Mouse (Mus musculus): ENCODE measurements around the gene Timm44. TPM values are rescaled to one million over a fixed set of nuclear protein-coding genes. Genes with fewer than 3 reads are reported as not detected.
A peak's percentile ranks its signal among the peaks of the same experiment; 100 is the strongest.

Timm44 gene
- polyA plus RNA-seq, 1 experiment from 2014 or later = 67.0 TPM

DNA sequence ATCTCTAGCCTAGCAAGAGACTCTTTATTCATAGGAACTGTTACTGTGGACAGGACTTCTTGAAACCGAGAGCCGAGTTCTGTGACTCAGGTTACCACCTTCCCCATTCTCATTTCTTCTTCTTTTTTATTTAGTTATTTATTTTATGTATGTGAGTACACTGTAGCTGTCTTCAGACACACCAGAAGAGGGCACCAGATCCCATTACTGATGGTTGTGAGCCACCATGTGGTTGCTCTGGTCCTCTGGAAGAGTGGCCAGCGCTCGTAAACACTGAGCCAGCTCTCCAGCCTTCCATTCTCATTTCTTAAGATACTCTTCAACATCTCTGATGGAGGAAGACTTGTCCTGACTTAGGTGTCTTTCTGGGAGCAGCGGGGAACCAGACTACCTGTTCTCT lies 17.0 kb upstream of the Timm44 start:
- Histone ChIP-seq H3K9me3 (ENCODE audit: control insufficient read depth, low read length) (no peaks in the 10 kb centered on the region), H3K36me3 (ENCODE audit: control insufficient read depth, insufficient read depth, low read length) (peaks cover 11% of the 10 kb centered on the region; the same call in 1 of the 2 replicates), H3K4me3 (ENCODE audit: low read depth, low read length) (no peak overlapping the region), H3K4me1 (replicated peaks; ENCODE audit: control insufficient read depth, insufficient read depth, low read length) (no peaks in the 10 kb centered on the region), H3K27ac (ENCODE audit: low read depth, low read length) (no peak overlapping the region), H3K27me3 (ENCODE audit: control insufficient read depth, insufficient read depth, low read length) (no peaks in the 10 kb centered on the region), H3K9ac (ENCODE audit: low read length) (no peak overlapping the region), H3K4me2 (ENCODE audit: low read depth, low read length, severe bottlenecking) (no peak overlapping the region)
- ATAC-seq (replicated peaks; ENCODE audit: low FRiP score) (no peak), DNase-seq (ENCODE audit: low spot score) (no peak)
- WGBS = 92% methylated on average over 5 of the region's 5 CpGs

DNA sequence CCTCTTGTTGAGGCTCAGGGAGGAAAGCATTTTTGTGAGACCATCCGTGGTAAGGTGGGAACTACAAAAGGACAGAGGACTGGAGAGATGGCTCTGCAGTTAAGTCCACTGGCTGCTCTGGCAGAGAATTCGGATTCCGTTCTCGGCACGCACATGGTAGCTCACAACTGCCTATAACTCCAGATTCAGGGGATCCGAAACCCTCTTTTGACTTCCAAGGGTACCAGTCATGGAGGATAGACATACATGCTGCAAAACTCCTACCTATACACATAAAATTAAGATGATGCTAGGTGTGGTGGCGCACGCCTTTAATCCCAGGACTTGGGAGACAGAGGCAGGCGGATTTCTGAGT lies 375 bp upstream of the Timm44 start:
- Histone ChIP-seq H3K4me2 (ENCODE audit: low read depth, low read length, severe bottlenecking) (peak overlapping the region; percentile 60), H3K4me1 (replicated peaks; ENCODE audit: control insufficient read depth, insufficient read depth, low read length) (0 out of 2 replicates have a peak, but pooled peaks cover 2% of the 10 kb centered on the region), H3K4me3 (ENCODE audit: low read depth, low read length) (peak overlapping the region; percentile 78), H3K27ac (ENCODE audit: low read depth, low read length) (no peak overlapping the region), H3K27me3 (ENCODE audit: control insufficient read depth, insufficient read depth, low read length) (no peaks in the 10 kb centered on the region), H3K36me3 (ENCODE audit: control insufficient read depth, insufficient read depth, low read length) (no peaks in the 10 kb centered on the region; the same call in 1 of the 2 replicates), H3K9me3 (ENCODE audit: control insufficient read depth, low read length) (no peaks in the 10 kb centered on the region), H3K9ac (ENCODE audit: low read length) (peak overlapping the region; percentile 83)
- DNase-seq (ENCODE audit: low spot score) (no peak), ATAC-seq (replicated peaks; ENCODE audit: low FRiP score) (no peak)
- WGBS = 33% methylated on average over 9 of the region's 9 CpGs

GRCm38 (mm10) chr8:4269609-4270008 lies 6.1 kb downstream of the Timm44 start:
- 96% methylated on average over 6 of the region's 6 CpGs for WGBS
- no peak overlapping the region for H3K4me2 ChIP-seq (ENCODE audit: low read depth, low read length, severe bottlenecking)
- H3K27me3 ChIP-seq (ENCODE audit: control insufficient read depth, insufficient read depth, low read length) = no peaks in the 10 kb centered on the region
- H3K9me3 ChIP-seq (ENCODE audit: control insufficient read depth, low read length) = no peaks in the 10 kb centered on the region
- H3K4me3 ChIP-seq (ENCODE audit: low read depth, low read length) = no peak overlapping the region
- H3K36me3 ChIP-seq (ENCODE audit: control insufficient read depth, insufficient read depth, low read length) = peaks cover 13% of the 10 kb centered on the region
- no peaks in the 10 kb centered on the region for H3K4me1 ChIP-seq (replicated peaks; ENCODE audit: control insufficient read depth, insufficient read depth, low read length)
- no peak overlapping the region for H3K27ac ChIP-seq (ENCODE audit: low read depth, low read length)
- no peak for ATAC-seq (replicated peaks; ENCODE audit: low FRiP score)
- no peak overlapping the region for H3K9ac ChIP-seq (ENCODE audit: low read length)
- DNase-seq (ENCODE audit: low spot score) = no peak

DNA sequence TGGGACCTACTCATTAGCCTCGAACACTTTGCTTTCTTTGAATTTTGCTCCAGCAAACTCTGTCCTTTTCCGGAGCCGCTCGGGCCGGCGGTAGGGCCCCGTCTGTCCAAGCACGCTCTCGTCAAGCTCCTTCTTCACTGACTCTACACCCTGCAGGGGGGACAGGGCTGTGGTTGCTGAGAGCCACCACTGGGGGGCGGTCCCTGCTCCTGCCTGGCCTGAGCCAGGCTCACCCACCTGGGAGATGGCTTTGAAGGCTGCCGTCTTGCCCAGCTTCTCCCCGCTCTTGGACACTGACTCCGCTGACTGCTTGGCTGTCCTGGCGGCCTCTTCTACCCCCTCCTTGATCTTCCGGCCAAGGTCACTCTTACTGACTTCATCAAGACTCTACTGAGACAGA lies 8.1 kb downstream of the Timm44 start:
- Histone ChIP-seq H3K4me2 (ENCODE audit: low read depth, low read length, severe bottlenecking) (no peak overlapping the region), H3K4me3 (ENCODE audit: low read depth, low read length) (no peak overlapping the region), H3K9ac (ENCODE audit: low read length) (no peak overlapping the region), H3K9me3 (ENCODE audit: control insufficient read depth, low read length) (no peaks in the 10 kb centered on the region), H3K4me1 (replicated peaks; ENCODE audit: control insufficient read depth, insufficient read depth, low read length) (no peaks in the 10 kb centered on the region), H3K27ac (ENCODE audit: low read depth, low read length) (no peak overlapping the region), H3K27me3 (ENCODE audit: control insufficient read depth, insufficient read depth, low read length) (no peaks in the 10 kb centered on the region), H3K36me3 (ENCODE audit: control insufficient read depth, insufficient read depth, low read length) (peaks cover 13% of the 10 kb centered on the region)
- ATAC-seq (replicated peaks; ENCODE audit: low FRiP score) (peak; percentile 71; the same call in 1 of the 2 replicates), DNase-seq (ENCODE audit: low spot score) (no peak)
- WGBS = 75% methylated on average over 15 of the region's 15 CpGs

GRCm38 (mm10) chr8:4265160-4265914 lies 10.4 kb downstream of the Timm44 start:
- ATAC-seq (replicated peaks; ENCODE audit: low FRiP score) (no peak), DNase-seq (ENCODE audit: low spot score) (no peak)
- Histone ChIP-seq H3K9ac (ENCODE audit: low read length) (no peak overlapping the region), H3K27ac (ENCODE audit: low read depth, low read length) (no peak overlapping the region), H3K4me2 (ENCODE audit: low read depth, low read length, severe bottlenecking) (no peak overlapping the region), H3K36me3 (ENCODE audit: control insufficient read depth, insufficient read depth, low read length) (peaks cover 13% of the 10 kb centered on the region), H3K4me3 (ENCODE audit: low read depth, low read length) (no peak overlapping the region), H3K4me1 (replicated peaks; ENCODE audit: control insufficient read depth, insufficient read depth, low read length) (no peaks in the 10 kb centered on the region), H3K27me3 (ENCODE audit: control insufficient read depth, insufficient read depth, low read length) (no peaks in the 10 kb centered on the region), H3K9me3 (ENCODE audit: control insufficient read depth, low read length) (no peaks in the 10 kb centered on the region)
- 96% methylated on average over 15 of the region's 15 CpGs for WGBS

- DNase-seq (ENCODE audit: low spot score) = no peak
- H3K27me3 ChIP-seq (ENCODE audit: control insufficient read depth, insufficient read depth, low read length) = no peaks in the 10 kb centered on the region
- no peak for ATAC-seq (replicated peaks; ENCODE audit: low FRiP score)
- 91% methylated on average over 8 of the region's 8 CpGs for WGBS
- H3K4me3 ChIP-seq (ENCODE audit: low read depth, low read length) = no peak overlapping the region
- 0 out of 2 replicates have a peak, but pooled peaks cover 6% of the 10 kb centered on the region for H3K4me1 ChIP-seq (replicated peaks; ENCODE audit: control insufficient read depth, insufficient read depth, low read length)
- no peak overlapping the region for H3K9ac ChIP-seq (ENCODE audit: low read length)
- peaks cover 8% of the 10 kb centered on the region for H3K36me3 ChIP-seq (ENCODE audit: control insufficient read depth, insufficient read depth, low read length)
- no peak overlapping the region for H3K4me2 ChIP-seq (ENCODE audit: low read depth, low read length, severe bottlenecking)
- no peaks in the 10 kb centered on the region for H3K9me3 ChIP-seq (ENCODE audit: control insufficient read depth, low read length)
- no peak overlapping the region for H3K27ac ChIP-seq (ENCODE audit: low read depth, low read length)
Measured at GRCm38 (mm10) chr8:4263105-4263791, 12.5 kb downstream of the Timm44 start.

DNA sequence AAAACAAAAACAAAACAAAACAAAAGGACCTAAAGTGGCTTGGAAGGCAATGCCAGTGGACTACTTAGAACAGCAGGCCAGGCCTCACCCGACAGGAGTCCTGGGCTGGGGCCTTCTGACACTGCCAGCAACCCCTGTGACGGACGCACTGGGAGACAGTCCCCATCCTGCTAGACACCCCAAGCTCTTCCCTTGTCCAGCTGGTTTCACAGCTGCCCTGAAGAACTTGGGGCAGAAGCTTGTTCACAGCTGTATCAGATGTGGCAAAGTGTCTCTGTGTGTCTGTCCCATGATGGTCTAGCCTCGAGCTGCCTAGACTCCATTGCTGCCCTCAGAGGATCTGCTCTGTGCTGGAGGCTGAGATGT lies 15.9 kb downstream of the Timm44 start:
- no peak overlapping the region for H3K4me3 ChIP-seq (ENCODE audit: low read depth, low read length)
- no peak overlapping the region for H3K4me2 ChIP-seq (ENCODE audit: low read depth, low read length, severe bottlenecking)
- H3K9me3 ChIP-seq (ENCODE audit: control insufficient read depth, low read length) = no peaks in the 10 kb centered on the region
- peaks cover 4% of the 10 kb centered on the region; the same call in 1 of the 2 replicates for H3K36me3 ChIP-seq (ENCODE audit: control insufficient read depth, insufficient read depth, low read length)
- 84% methylated on average over 4 of the region's 4 CpGs for WGBS
- peak overlapping the region; percentile 86; the same call in 1 of the 2 replicates for H3K9ac ChIP-seq (ENCODE audit: low read length)
- H3K27ac ChIP-seq (ENCODE audit: low read depth, low read length) = no peak overlapping the region; the same call in 1 of the 2 replicates
- no peak for ATAC-seq (replicated peaks; ENCODE audit: low FRiP score)
- DNase-seq (ENCODE audit: low spot score) = no peak
- no peaks in the 10 kb centered on the region for H3K27me3 ChIP-seq (ENCODE audit: control insufficient read depth, insufficient read depth, low read length)
- peaks cover 19% of the 10 kb centered on the region for H3K4me1 ChIP-seq (replicated peaks; ENCODE audit: control insufficient read depth, insufficient read depth, low read length)

- H3K27me3 ChIP-seq (ENCODE audit: control insufficient read depth, insufficient read depth, low read length) = no peaks in the 10 kb centered on the region
- peak within 1 kb of the TSS; percentile 85 for H3K4me2 ChIP-seq (ENCODE audit: low read depth, low read length, severe bottlenecking)
- WGBS = 7% methylated on average over 32 of the region's 33 CpGs
- H3K4me1 ChIP-seq (replicated peaks; ENCODE audit: control insufficient read depth, insufficient read depth, low read length) = peaks cover 21% of the 10 kb centered on the region
- peak within 1 kb of the TSS; percentile 82 for H3K4me3 ChIP-seq (ENCODE audit: low read depth, low read length)
- peak within 1 kb of the TSS; percentile 96 for H3K27ac ChIP-seq (ENCODE audit: low read depth, low read length)
- peaks cover 4% of the 10 kb centered on the region; the same call in 1 of the 2 replicates for H3K36me3 ChIP-seq (ENCODE audit: control insufficient read depth, insufficient read depth, low read length)
- H3K9me3 ChIP-seq (ENCODE audit: control insufficient read depth, low read length) = no peaks in the 10 kb centered on the region
- DNase-seq (ENCODE audit: low spot score) = peak; percentile 98
- ATAC-seq (replicated peaks; ENCODE audit: low FRiP score) = peak; percentile 92
- H3K9ac ChIP-seq (ENCODE audit: low read length) = peak within 1 kb of the TSS; percentile 86
Measured at GRCm38 (mm10) chr8:4259125-4259804, 16.4 kb downstream of the Timm44 start, which contains the start of gene Ctxn1. Gene Ctxn1 (minus strand): TSS chr8:4259274.
